Mouse (Mus musculus) monocyte, adult 5-6 weeks (primary cell): ENCODE data around the gene Zfp90. TPM values are rescaled to one million over a fixed set of nuclear protein-coding genes. Genes with fewer than 3 reads are reported as not detected.
A peak's percentile ranks its signal among the peaks of the same experiment; 100 is the strongest.
"Not testable (repeated sequence)": the region's sequence is repeated elsewhere in the genome, so short reads cannot be mapped to it uniquely, and the experiment has no call there.

ENCODE experiments used
- ATAC-seq: fragments of 153-309, 156-312 bp; replicated peaks from 2 replicates; pipeline ENCODE4 v1.8.0; 2017; ENCODE audit warnings: mild to moderate bottlenecking; ENCODE audit not compliant: low TSS enrichment, insufficient number of reproducible peaks, severe bottlenecking, poor library complexity, low FRiP score
- total RNA-seq: library from RNA; stranded (forward); fragments of 200-1000, 200-491, 200-594 nt; gene quantifications from 3 replicates; pipeline ENCODE4 v1.2.3, GENCODE M21; 2017

Gene Zfp90
- total RNA-seq, 1 experiment from 2014 or later, result 12.2 TPM

DNA sequence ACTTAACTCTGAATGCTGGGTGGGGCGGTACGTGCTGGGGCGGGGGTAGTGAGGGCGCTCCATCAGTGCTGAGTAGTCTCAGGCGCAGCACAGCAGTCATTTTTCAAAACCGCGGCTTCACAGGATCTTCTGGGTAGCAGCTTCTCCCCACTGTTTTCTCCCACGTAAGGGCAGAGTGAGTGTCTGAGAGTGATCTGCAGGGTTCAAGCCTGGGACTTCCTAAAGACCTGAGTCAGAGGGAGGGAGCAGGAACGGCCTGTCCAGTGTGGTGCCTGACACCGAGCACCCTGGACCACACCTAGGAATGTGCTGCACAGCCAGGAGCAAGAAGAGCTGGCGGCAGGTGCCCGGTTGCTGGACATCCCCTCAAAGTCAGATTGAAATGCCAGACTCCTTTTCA is 16.0 kb downstream of the Zfp90 start:
- no peak for ATAC-seq

DNA sequence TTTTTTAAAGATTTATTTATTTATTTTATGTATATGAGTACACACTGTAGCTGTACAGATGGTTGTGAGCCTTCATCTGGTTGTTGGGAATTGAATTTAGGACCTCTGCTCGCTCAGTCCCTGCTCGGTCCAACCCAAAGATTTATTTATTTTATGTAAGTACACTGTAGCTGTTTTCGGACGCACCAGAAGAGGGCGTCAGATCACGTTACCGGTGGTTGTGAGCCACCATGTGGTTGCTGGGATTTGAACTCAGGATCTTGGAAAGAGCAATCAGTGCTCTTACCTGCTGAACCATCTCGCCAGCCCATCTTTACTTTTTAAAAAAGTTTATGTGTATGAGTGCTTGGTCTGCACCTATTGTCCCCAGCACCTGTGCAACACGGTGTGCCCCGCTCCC is 16.8 kb downstream of the Zfp90 start:
- ATAC-seq, result not testable (repeated sequence)

DNA sequence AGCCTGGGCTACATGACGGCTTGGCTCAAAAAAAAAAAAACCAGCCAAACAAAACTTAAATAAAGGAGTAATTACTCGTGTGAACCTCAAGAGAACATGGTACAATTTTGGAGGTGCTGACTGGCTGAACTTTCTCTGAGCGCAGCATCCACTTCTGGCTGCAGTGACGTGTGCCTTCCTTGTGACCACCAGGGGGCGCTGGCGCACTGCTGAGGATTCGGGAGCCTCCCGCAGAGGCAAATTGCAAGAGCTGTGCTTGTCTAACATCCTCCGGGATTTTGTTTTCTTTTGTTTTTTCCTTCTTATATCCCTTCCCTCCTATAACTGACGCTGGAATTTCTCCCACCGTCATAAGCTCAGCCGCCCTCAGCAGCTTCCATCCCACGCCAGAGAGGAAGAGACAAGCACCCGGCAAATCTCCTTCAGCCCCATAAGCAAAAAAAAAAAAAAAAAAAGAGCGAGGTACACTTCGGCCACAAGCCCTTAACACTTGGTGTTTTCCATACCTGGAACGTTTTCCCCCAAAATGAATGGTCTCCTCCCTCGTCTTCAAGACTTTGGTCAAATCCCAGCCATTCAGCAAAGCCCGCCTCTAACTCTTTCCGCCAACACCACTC is 17.9 kb downstream of the Zfp90 start:
- ATAC-seq, result peak; percentile 78; the same call in 1 of the 2 replicates

DNA sequence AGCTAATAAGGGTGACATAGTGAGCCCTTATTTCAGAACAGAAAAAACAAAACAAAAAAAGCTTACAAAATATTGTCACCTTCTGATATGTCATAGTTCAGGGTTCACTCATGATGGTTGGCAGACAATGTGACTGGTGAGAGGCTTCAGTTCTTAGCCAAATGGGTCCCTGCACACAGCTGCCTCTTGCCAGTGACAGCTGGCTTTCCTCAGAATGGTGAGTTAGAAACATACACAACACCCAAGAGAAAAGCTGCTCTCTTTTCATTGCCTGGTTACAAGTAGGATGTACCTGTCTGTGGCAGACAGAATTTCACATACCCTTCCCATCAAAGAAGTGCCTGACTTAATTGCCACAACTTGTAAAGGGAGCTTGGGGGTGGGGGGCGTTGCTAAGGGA is 18.5 kb downstream of the Zfp90 start:
- no peak for ATAC-seq

DNA sequence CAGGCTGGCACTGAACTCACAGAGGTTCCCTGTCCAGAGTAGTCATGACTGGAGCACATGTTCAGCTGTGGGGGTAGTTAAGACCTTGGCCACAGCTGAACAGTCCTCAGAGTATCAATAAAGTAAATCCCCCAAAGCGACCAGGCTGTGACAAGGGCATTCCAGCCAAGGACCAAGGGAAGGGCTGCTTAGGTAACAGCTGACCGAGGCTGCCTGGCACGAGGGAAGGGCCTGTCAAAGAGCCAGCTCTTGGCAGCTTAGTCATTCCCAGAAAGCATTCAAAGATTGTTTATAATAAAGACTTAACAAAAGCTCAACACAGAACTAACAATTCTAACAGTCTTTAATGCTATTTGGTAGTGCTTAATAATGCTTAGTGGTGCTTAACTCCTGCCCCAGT is 22.7 kb downstream of the Zfp90 start:
- no peak for ATAC-seq

DNA sequence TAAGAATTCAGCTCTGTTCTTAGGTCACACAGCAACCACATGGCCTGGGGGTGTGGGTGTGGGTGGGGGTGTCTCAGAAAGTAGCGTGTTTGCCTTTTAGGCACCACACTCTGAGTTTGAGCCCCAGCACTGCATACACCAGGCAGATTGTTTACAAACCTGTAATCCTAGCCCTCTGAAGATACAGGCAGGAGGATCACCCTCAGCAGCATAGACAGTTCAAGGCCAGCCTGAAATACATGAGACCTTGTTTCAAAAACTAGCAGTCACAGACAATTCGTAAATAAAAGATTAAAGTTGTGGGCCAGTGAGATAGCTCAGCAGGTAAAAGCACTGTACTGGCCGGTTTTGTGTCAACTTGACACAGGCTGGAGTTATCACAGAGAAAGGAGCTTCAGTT is 25.0 kb downstream of the Zfp90 start:
- no peak for ATAC-seq

DNA sequence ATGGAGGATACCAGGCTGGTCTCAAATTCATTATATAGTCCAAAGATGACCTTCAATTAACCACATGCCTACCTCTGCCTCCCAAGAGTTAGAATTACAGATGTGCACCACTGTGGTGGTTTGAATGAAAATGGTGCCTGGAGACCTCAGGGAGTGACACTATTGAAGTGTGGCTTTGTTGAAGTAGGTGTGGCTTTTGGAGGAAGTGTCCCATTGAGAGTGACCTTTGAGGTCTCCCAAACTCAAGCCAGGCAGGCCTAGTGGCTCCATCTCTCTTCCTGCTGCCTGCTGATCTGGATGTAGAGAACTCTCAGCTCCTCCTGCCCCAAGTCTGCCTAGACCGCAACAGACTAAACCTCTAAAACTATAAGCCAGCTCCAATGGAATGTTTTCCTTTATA is 27.6 kb downstream of the Zfp90 start:
- ATAC-seq, result no peak

DNA sequence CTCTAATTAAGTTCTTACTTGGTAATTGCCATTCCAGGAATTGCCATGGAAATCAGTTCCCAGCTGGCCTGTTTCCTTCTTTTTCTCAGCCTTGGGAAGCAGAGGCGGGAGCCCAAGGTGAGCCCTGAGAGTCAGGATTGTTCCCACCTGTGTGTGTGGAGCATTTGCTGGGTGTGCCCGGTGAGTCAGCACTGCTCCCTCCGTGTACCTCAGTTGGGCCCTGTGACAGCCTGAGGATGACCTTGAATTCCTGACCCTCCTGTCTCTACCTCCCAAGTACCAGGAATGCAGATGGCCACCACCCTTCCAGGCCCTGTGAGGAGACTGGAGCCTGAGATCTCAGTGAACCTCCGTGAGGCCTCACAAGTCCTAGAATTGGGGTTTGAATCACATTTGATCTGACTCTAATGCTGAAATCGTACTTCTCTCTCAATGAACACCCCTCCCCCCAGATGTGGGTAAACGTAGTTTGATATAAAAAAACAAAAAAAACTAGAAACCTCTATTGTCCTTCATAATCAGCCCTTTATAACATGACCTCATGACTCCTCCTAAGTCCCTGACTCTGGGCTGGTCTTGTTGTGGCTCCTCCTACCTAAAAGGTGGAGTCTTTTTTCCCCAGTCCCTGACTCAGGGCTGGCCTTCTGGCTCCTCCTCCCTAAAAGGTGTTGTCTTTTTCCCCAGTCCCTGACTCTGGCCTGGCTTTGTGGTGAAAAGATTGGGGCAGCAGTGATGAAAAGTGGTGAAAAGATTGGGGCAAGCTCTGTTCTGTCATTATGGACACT is 36.4 kb downstream of the Zfp90 start:
- no peak for ATAC-seq

DNA sequence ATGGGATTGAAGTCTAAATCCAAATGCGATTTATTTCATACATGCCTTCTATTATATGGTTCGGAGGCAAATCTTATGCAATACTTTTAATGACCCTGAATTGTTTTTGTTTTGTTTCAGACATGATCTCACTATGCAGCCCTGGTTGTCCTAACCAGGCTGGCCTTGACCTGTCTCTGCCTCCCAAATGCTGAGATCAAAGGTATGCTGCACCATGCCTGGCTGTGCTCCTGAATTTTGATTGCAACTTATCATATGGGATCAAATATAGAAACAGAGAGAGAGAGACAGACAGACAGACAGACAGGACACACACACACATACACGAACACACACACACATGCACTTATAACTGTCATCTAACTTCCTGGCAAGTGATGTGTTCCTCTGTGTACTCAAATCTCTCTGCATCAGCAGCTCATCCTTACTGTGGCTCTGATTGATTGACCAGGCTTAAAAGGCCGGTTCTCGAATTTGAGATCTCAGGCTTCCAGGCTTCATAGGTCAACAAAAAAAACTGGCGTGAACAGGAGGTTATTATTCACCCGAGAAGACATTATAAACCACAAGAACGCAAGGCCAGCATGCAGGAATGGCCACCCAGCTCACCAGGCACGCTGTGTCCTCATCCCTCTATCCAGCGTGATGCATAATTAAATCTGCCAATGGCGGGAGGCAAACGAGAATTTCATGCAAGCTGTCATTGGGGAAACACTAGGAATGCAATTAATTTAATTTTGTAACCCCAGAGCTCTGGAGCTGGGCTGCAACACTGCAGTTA is 37.8 kb downstream of the Zfp90 start:
- no peak for ATAC-seq

DNA sequence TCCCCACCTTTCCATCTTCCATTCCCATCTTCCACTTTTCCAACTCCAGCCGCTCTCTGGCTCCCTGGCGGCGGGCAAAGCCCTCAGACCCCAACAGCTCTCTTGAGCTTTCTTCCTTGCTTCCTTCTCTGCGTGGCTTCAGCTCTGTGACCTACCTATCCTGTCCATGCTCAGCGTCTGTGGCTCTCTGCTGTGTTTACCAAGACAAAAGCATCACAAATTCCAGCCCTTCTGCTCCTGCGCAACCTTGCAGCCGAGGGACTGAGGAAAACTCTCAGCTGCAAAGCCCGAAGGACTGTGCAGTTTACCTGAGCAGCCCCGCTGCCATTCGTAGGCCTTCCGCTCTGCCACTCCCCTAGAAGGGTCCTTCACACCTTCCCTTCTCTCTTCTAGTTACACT is 38.9 kb downstream of the Zfp90 start:
- no peak for ATAC-seq

DNA sequence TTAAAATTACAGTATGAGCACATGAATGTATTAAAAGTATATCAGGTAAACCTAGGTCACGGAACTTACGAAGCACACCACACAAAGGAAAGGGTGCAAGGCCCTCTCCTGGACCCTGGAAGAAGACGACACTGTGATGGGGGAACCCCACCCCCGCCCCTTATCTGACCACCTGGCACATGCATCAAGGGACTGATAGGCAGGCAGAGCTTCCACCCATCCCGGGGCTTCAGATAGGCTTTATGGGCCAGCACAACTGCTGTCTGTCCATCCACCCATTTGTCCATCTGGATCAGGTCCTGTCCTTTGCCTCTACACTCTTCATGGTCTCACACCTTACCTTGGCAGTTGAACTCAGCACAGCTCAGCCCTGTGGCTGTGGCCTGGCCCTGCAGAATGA is 47.0 kb downstream of the Zfp90 start:
- no peak for ATAC-seq

DNA sequence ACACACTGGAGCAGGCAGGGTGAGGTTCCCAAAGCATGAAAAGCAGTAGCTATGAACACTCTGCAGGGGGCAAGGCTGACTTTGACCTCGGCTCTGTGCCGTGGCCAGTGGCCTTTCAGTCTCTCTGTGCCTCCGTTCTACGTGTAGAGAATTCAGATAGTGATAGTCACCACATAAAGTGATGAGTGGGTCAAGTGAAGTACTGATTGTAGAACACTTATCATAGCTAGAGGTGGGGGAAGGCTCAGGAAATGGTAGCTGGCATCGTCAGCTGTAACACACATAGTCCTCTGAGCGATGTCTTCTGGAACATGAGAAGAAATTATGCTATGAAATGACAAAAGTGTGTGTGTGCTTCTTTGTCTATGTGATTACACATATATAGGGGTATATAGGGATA is 48.7 kb downstream of the Zfp90 start:
- no peak for ATAC-seq

DNA sequence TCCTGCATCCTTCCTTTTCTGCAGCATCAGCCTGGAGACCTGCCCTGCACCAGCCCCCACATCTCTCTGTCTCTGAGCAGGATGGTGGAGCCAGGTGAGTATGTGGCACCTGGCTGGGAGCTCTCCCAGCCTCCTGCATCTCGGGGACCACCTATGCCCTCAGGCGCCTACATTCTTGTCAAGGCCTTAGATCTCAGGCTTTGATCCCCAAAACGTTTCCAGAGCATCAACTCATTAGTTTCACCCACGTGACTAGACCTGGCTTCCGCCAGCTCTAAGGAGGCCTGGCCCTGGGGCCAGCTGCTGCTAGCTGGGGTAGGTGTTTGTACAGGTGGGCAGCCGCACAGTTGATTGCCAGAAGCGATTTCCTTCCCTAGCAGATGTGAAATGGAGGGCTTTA is 54.4 kb downstream of the Zfp90 start:
- no peak for ATAC-seq

DNA sequence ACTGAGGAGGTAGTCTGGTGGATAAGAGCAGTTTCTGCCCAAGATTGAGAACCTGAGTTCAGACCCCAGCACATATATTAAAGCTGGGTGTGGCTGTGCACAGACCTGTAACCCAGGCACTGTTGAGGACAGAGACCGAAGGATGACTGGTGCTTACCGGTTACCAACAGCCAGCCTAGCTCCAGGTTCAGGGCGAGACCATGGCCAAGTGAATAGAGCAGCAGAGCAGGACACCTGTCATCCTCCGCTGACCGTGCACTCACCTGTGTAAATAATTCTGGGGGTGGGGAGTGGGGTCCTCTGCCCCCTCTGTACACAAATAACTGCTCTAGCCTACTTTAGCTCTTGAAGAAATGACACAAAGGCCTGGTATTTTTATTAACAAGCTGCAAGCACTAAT is 58.9 kb downstream of the Zfp90 start:
- ATAC-seq, result no peak

Other genes starting within 250 kb of the Zfp90 start
- gene Slc7a6, start 246.5 kb upstream of the Zfp90 start, total RNA-seq, result 11.1 to 13.3 TPM (median 13.1 TPM) in 3 replicates
- 65.9 to 77.4 TPM (median 66.8 TPM) in 3 replicates for gene Slc7a6os, start 204.4 kb upstream of the Zfp90 start, total RNA-seq
- 9.3 to 14.4 TPM (median 10.9 TPM) in 3 replicates for gene Prmt7, start 204.4 kb upstream of the Zfp90 start, total RNA-seq
- gene Smpd3, start 77.3 kb upstream of the Zfp90 start, total RNA-seq, result 0.48 to 1.1 TPM in 2 of 3 replicates, not detected in the other
- not detected in 3 replicates for gene 6030452D12Rik, start 85.2 kb downstream of the Zfp90 start, total RNA-seq
- gene Cdh3, start 95.6 kb downstream of the Zfp90 start, total RNA-seq, result not detected in 3 replicates
- 2.2 to 11.5 TPM (median 9.5 TPM) in 3 replicates for gene Gm10073, start 158.1 kb downstream of the Zfp90 start, total RNA-seq
- gene Cdh1, start 188.0 kb downstream of the Zfp90 start, total RNA-seq, result 7.3 to 16.7 TPM (median 15.2 TPM) in 3 replicates